Mouse (Mus musculus): ENCODE measurements around the gene Atpaf2. TPM values are rescaled to one million over a fixed set of nuclear protein-coding genes. Genes with fewer than 3 reads are reported as not detected.

Atpaf2 gene
- 45.6 and 48.6 TPM in 2 replicates for polyA plus RNA-seq (2015; fragmentation: Nextera tagmentation; extraction: Ambion mirVana)

DNA sequence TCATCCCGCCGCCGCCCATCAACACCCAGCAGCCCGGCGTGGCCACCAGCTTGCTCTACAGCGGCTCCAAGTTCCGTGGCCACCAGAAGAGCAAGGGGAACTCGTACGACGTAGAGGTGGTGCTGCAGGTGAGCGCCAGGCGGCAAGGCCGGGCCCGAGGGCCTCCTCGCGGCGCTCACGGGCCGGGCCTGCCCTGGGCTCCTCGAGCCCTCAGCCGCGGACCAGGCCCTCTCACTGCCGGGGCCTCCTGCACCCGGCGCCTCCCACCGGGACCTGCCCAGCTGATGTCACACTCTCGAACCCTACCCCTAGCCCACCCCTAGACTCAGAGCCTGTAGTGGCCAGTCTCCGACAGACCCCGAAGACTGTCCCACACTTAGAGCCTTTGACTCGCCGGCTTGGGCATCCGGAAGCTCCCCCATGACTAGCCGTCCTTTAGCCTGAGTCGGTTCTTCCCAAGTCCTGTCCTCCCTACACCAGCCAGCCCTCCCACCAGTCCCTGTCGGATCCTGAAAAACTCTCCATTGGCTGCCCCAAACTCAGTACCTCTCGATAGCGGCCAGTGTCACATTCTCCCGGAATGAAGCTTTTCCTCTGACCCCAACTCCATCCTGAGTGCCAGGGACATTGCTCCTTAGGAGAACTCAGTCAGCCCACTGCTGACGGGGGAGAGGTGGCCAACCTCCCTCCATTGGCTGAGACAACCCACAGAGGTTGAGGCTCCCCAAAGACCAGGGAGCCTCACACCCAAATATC, at the start of gene Atpaf2:
TSS of gene Atpaf2 (minus strand) at position 741 of the 756 bp plus-strand sequence.

DNA sequence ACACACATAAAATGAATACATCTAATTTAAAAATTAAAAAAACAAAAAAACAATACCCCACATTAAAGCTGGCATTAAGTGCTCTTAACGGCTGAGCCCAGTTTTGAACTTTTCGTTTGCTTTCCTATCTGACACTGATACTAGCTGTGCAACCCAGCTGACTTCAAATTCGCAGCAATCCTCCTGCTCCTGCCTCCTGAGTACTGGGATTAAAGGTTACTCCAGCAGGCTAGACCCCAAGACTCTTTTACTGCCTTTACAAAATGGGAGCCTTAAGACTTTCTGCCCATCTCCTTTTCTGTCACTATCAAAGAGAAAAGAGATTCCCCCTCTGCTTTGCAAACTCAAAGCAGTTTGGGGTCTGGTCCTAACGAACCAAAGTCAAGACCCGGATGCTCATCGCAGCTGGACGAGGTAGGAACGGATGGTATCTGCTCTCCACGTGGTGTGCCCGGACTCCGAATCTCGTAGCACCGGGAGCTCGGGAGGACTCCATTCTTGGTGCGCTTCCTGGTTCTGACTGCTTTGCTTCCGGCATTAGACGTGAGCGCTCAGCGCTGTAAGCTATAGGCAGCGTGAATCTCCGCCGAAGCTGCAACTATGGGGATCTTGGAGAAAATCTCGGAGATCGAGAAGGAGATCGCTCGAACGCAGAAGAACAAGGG, 36.0 kb upstream of the Atpaf2 start, which contains the start of gene Drg2:
TSS of gene Drg2 (plus strand) at position 512 of the 665 bp plus-strand sequence.

GRCm38 (mm10) chr11:60416963-60417716, 1.1 kb downstream of the Atpaf2 start, which contains the start of gene Gid4:
Gene Gid4 (plus strand): TSS chr11:60417145.

DNA sequence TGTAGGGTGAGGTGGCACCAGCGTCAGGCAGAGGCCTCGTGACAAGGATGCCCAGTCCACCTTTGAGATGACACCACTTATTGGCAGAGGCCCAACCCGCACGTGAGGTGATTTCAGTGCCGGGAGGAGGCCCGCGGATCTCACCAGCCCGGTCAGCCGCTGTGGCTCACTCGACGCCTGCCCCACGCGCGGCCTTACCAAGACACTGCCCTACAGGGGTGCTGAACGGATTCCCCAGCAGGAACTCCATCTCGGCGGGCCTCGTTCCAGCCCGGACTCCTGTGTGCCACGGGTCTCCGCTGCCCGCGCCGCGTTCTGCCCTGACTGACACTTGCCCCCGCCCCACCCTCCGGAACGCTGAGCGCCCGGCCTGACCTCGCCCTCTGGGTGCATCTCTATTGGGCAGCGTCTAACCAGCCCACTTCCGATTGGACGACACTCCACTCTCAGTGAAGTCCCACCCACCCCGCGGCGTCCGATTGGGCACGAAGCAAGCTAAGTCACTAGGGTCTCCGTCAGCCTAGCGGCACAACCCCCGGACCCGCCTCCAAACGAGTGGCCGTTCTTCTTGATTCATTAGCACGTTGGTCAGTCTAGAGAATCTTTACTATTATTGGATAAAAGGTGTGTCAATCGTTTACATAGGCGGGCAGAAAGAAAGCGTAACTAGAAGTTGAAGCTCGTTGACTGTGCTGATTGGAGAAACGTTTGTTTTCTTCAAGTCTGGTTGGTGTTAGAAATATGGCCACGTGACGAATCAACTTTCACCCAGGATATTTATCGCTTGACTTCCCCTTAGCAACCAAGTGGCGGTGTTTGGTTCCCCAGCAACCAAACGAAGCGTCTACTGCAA, 65.5 kb downstream of the Atpaf2 start, which contains the start of the genes Tom1l2 and Drc3:
TSS of gene Tom1l2 (minus strand) at position 347 of the 853 bp plus-strand sequence.
TSS of gene Drc3 (plus strand) at position 771 of the 853 bp plus-strand sequence.

Other genes starting within 250 kb of the Atpaf2 start
- gene Srebf1, start 195.9 kb downstream of the Atpaf2 start, polyA plus RNA-seq (2015; fragmentation: Nextera tagmentation; extraction: Ambion mirVana), result 29.8 and 40.9 TPM in 2 replicates
- 17.0 and 19.9 TPM in 2 replicates for gene Tom1l2, start 65.6 kb downstream of the Atpaf2 start, polyA plus RNA-seq (2015; fragmentation: Nextera tagmentation; extraction: Ambion mirVana)
- gene Drc3, start 65.1 kb downstream of the Atpaf2 start, polyA plus RNA-seq (2015; fragmentation: Nextera tagmentation; extraction: Ambion mirVana), result 2.3 TPM in 2 replicates
- gene Gid4, start 1.3 kb downstream of the Atpaf2 start, polyA plus RNA-seq (2015; fragmentation: Nextera tagmentation; extraction: Ambion mirVana), result 12.4 and 12.9 TPM in 2 replicates
- 45.6 and 48.5 TPM in 2 replicates for gene Drg2, start 36.1 kb upstream of the Atpaf2 start, polyA plus RNA-seq (2015; fragmentation: Nextera tagmentation; extraction: Ambion mirVana)
- gene Myo15, start 50.9 kb upstream of the Atpaf2 start, polyA plus RNA-seq (2015; fragmentation: Nextera tagmentation; extraction: Ambion mirVana), result 0.01 and 0.04 TPM in 2 replicates
- 34.2 and 37.8 TPM in 2 replicates for gene Alkbh5, start 117.9 kb upstream of the Atpaf2 start, polyA plus RNA-seq (2015; fragmentation: Nextera tagmentation; extraction: Ambion mirVana)

Data from skeletal muscle tissue, postnatal 0 days (tissue).